10 mouse cellular contexts compared by ENCODE assay signal in genomic region chr4:135768572-135769526, GRCm38 (mm10). TPM values are rescaled to one million over a fixed set of nuclear protein-coding genes. Genes with fewer than 3 reads are reported as not detected.
DNase-seq lines count a peak whose midpoint lies in the region; ATAC-seq and TF ChIP-seq lines count a peak whose summit lies in the region.
"Had no signal": no experiment of that assay in that cellular context is flagged by ENCODE, and none has a peak within 500 bp of the region (broad histone marks: within the 10 kb centered on the region; RNA-seq: fewer than 3 reads in every experiment).

No protein-coding gene starts in this region.

- TF ChIP-seq EP300 in liver, postnatal 0 days (IDR thresholded peaks at IDR 0.05; ENCODE audit: low read depth), result no peak
- TF ChIP-seq EP300 in stomach, postnatal 0 days (optimal IDR thresholded peaks at IDR 0.05), result no peak

- no peaks in the 10 kb centered on the region for H3K27me3 ChIP-seq in forebrain, embryonic 10.5 days (ENCODE audit: poor library complexity, severe bottlenecking)
- H3K27me3 ChIP-seq in forebrain, embryonic 16.5 days (replicated peaks; ENCODE audit: control insufficient read depth, insufficient read depth, low read length), result no peaks in the 10 kb centered on the region
- H3K27me3 ChIP-seq in liver, postnatal 0 days (ENCODE audit: insufficient read depth, low read length), result no peaks in the 10 kb centered on the region
- no peaks in the 10 kb centered on the region for H3K27me3 ChIP-seq in stomach, postnatal 0 days (ENCODE audit: control insufficient read depth, insufficient read depth, low read length)
- H3K27me3 ChIP-seq: heart, embryonic 15.5 days; Patski had no signal

- H3K9me3 ChIP-seq in forebrain, embryonic 10.5 days, result no peaks in the 10 kb centered on the region
- no peaks in the 10 kb centered on the region for H3K9me3 ChIP-seq in forebrain, embryonic 16.5 days (ENCODE audit: control insufficient read depth, low read length)
- H3K9me3 ChIP-seq in liver, postnatal 0 days (ENCODE audit: low read length), result no peaks in the 10 kb centered on the region
- H3K9me3 ChIP-seq in stomach, postnatal 0 days (ENCODE audit: control insufficient read depth, low read length), result no peaks in the 10 kb centered on the region
- H3K9me3 ChIP-seq: heart, embryonic 15.5 days had no signal

- DNase-seq in forebrain, embryonic 10.5 days (ENCODE audit: extremely low spot score, low spot score), result peak; percentile 30
- DNase-seq in right cerebral cortex, adult 18-20 months, result peak; percentile 9
- DNase-seq in right cerebral cortex, postnatal 36 days (ENCODE audit: low spot score in 2 of 2), result no peak
- peak; percentile 34 for DNase-seq in cerebellum, adult 9-11 months
- peak; percentile 32 to 57 for DNase-seq in heart, postnatal 14 days
- peak; percentile 62 for DNase-seq in liver, postnatal 0 days
- peak; percentile 57 for DNase-seq in stomach, postnatal 0 days (ENCODE audit: low spot score)

- 0 out of 2 replicates have a peak, but pooled peaks cover 5% of the 10 kb centered on the region for H3K4me1 ChIP-seq in forebrain, embryonic 10.5 days
- no peaks in the 10 kb centered on the region for H3K4me1 ChIP-seq in forebrain, embryonic 16.5 days (replicated peaks; ENCODE audit: control insufficient read depth, insufficient read depth, low read length)
- no peaks in the 10 kb centered on the region; the same call in 1 of the 2 replicates for H3K4me1 ChIP-seq in liver, postnatal 0 days (ENCODE audit: insufficient read depth)
- H3K4me1 ChIP-seq in stomach, postnatal 0 days (replicated peaks; ENCODE audit: control insufficient read depth, insufficient read depth), result no peaks in the 10 kb centered on the region

- no peak overlapping the region for H3K4me2 ChIP-seq in forebrain, embryonic 16.5 days (ENCODE audit: low read length)
- no peak overlapping the region for H3K4me2 ChIP-seq in liver, postnatal 0 days (ENCODE audit: low read depth, low read length)
- no peak overlapping the region for H3K4me2 ChIP-seq in stomach, postnatal 0 days (replicated peaks; ENCODE audit: low read depth)
- H3K4me2 ChIP-seq: heart, embryonic 15.5 days had no signal

- H3K27ac ChIP-seq in forebrain, embryonic 10.5 days, result no peak overlapping the region
- no peak overlapping the region for H3K27ac ChIP-seq in forebrain, embryonic 16.5 days (ENCODE audit: low read length)
- H3K27ac ChIP-seq in liver, postnatal 0 days (ENCODE audit: low read depth), result no peak overlapping the region
- no peak overlapping the region for H3K27ac ChIP-seq in stomach, postnatal 0 days (replicated peaks)
- H3K27ac ChIP-seq: heart, embryonic 15.5 days had no signal

- H3K36me3 ChIP-seq in forebrain, embryonic 10.5 days (replicated peaks), result no peaks in the 10 kb centered on the region
- no peaks in the 10 kb centered on the region for H3K36me3 ChIP-seq in forebrain, embryonic 16.5 days (ENCODE audit: control insufficient read depth, insufficient read depth)
- no peaks in the 10 kb centered on the region for H3K36me3 ChIP-seq in liver, postnatal 0 days (replicated peaks; ENCODE audit: insufficient read depth, low read length)
- H3K36me3 ChIP-seq in stomach, postnatal 0 days (ENCODE audit: control insufficient read depth, insufficient read depth, low read length), result no peaks in the 10 kb centered on the region
- H3K36me3 ChIP-seq: heart, embryonic 15.5 days had no signal

- TF ChIP-seq CTCF in liver, postnatal 0 days (IDR thresholded peaks at IDR 0.05; ENCODE audit: low read depth), result peak; percentile 82
- TF ChIP-seq CTCF in stomach, postnatal 0 days (IDR thresholded peaks at IDR 0.05; ENCODE audit: low read depth), result peak; percentile 82

- H3K9ac ChIP-seq in forebrain, embryonic 16.5 days (replicated peaks; ENCODE audit: low read depth, low read length), result no peak overlapping the region
- no peak overlapping the region for H3K9ac ChIP-seq in liver, postnatal 0 days (replicated peaks)
- no peak overlapping the region for H3K9ac ChIP-seq in stomach, postnatal 0 days (ENCODE audit: low read length)
- H3K9ac ChIP-seq: heart, embryonic 15.5 days had no signal

- 64% methylated on average over 14 of the region's 14 CpGs for WGBS in forebrain, embryonic 10.5 days
- WGBS in forebrain, embryonic 16.5 days, result 65% methylated on average over 14 of the region's 14 CpGs
- 61% methylated on average over 14 of the region's 14 CpGs for WGBS in liver, postnatal 0 days (ENCODE audit: insufficient replicate concordance)
- 56% methylated on average over 14 of the region's 14 CpGs for WGBS in stomach, postnatal 0 days

- intact Hi-C loops in heart, postnatal 14 days (cut with DNase I), result loop anchor here (5.0 kb wide), 2 partner anchors 57 to 87 kb away; no protein-coding TSS in a partner anchor

- H3K4me3 ChIP-seq in forebrain, embryonic 10.5 days, result no peak overlapping the region
- no peak overlapping the region for H3K4me3 ChIP-seq in forebrain, embryonic 16.5 days (replicated peaks; ENCODE audit: low read length)
- no peak overlapping the region for H3K4me3 ChIP-seq in liver, postnatal 0 days (ENCODE audit: low read depth, low read length)
- H3K4me3 ChIP-seq in stomach, postnatal 0 days (ENCODE audit: low read depth, low read length), result no peak overlapping the region
- H3K4me3 ChIP-seq: heart, embryonic 15.5 days had no signal

- no peak for ATAC-seq in forebrain, embryonic 16.5 days
- peak; percentile 41; the same call in 1 of the 2 replicates for ATAC-seq in liver, postnatal 0 days
- ATAC-seq in stomach, postnatal 0 days (ENCODE audit: low FRiP score, low TSS enrichment), result peak; percentile 48; the same call in 1 of the 2 replicates
- ATAC-seq: Patski had no signal

RNA-seq across cellular contexts. Expression of gene Myom3, which starts 9.3 kb away (rescaled TPM):
- polyA plus RNA-seq in forebrain, embryonic 10.5 days (2016; fragmentation: Nextera tagmentation; extraction: Ambion mirVana), result 0.09 TPM in 1 of 2 replicates, not detected in the other
- polyA plus RNA-seq in forebrain, embryonic 16.5 days (2015; fragmentation: Nextera tagmentation; extraction: Ambion mirVana), result 0.29 and 0.34 TPM in 2 replicates
- total RNA-seq in heart, postnatal 14 days (2021), result 1 to 10 TPM in 1 of 2 experiments, under 1 TPM in 1; 0.61 to 1.1 TPM
- 0.02 and 0.11 TPM in 2 replicates for polyA plus RNA-seq in liver, postnatal 0 days (2015; fragmentation: Nextera tagmentation; extraction: Ambion mirVana)
- polyA plus RNA-seq in stomach, postnatal 0 days (2015; fragmentation: Nextera tagmentation; extraction: Ambion mirVana), result 0.46 and 0.59 TPM in 2 replicates

RNA-seq across cellular contexts. Expression of gene Il22ra1, which starts 40.9 kb away (rescaled TPM):
- polyA plus RNA-seq in forebrain, embryonic 10.5 days (2016; fragmentation: Nextera tagmentation; extraction: Ambion mirVana), result not detected in 2 replicates
- polyA plus RNA-seq in forebrain, embryonic 16.5 days (2015; fragmentation: Nextera tagmentation; extraction: Ambion mirVana), result not detected in 2 replicates
- under 1 TPM; 0.44 to 0.53 TPM for total RNA-seq in heart, postnatal 14 days (2021)
- 0.25 and 0.39 TPM in 2 replicates for polyA plus RNA-seq in liver, postnatal 0 days (2015; fragmentation: Nextera tagmentation; extraction: Ambion mirVana)
- polyA plus RNA-seq in stomach, postnatal 0 days (2015; fragmentation: Nextera tagmentation; extraction: Ambion mirVana), result 0.56 and 0.63 TPM in 2 replicates
- polyA plus RNA-seq: Patski had no signal

Comparison
In these comparisons a context has a peak if more than half of its experiments do, and no peak if none do; other contexts are left out.
1. DNase-seq: peak in forebrain, embryonic 10.5 days (single experiment), right cerebral cortex, adult 18-20 months (single experiment), cerebellum, adult 9-11 months (single experiment), heart, postnatal 14 days (2 of 2), liver, postnatal 0 days (single experiment) and stomach, postnatal 0 days (single experiment); none in right cerebral cortex, postnatal 36 days (0 of 2).